Mouse (Mus musculus) hindbrain, embryonic 13.5 days (tissue): Measurements from ENCODE around the gene Padi2. TPM values are rescaled to one million over a fixed set of nuclear protein-coding genes. Genes with fewer than 3 reads are reported as not detected.

Source experiments
- ATAC-seq: fragments of 200-750 bp; cut with Nextera tagmentation; 2 replicates; pipeline ENCODE4 v1.8.0; 2017; ENCODE audit warnings: moderate TSS enrichment; ENCODE audit not compliant: low FRiP score
- H3K27ac ChIP-seq: fragments of 300-500 bp; sonication (generic); 2 replicates; pipeline ENCODE4 v1.5.1; 2015; ENCODE audit warnings: inconsistent platforms, mild to moderate bottlenecking, moderate library complexity
- H3K27me3 ChIP-seq: fragments of 300-500 bp; sonication (generic); 2 replicates; pipeline ENCODE4 v1.6.1; 2015; ENCODE audit warnings: mild to moderate bottlenecking, inconsistent platforms
- H3K36me3 ChIP-seq: fragments of 300-500 bp; sonication (generic); 2 replicates; pipeline ENCODE4 v1.6.1; 2015; ENCODE audit warnings: mild to moderate bottlenecking, inconsistent platforms
- H3K4me1 ChIP-seq: fragments of 300-500 bp; sonication (generic); replicated peaks from 2 replicates; pipeline ENCODE4 v1.6.1; 2015; ENCODE audit warnings: inconsistent platforms
- H3K4me2 ChIP-seq: fragments of 300-500 bp; sonication (generic); 2 replicates; pipeline ENCODE4 v1.6.1; 2015; ENCODE audit warnings: inconsistent platforms, mild to moderate bottlenecking, moderate library complexity
- H3K4me3 ChIP-seq: fragments of 300-500 bp; sonication (generic); 2 replicates; pipeline ENCODE4 v1.5.1; 2015; ENCODE audit warnings: mild to moderate bottlenecking, inconsistent platforms
- H3K9ac ChIP-seq: fragments of 300-500 bp; sonication (generic); 2 replicates; pipeline ENCODE4 v1.6.1; 2015; ENCODE audit warnings: mild to moderate bottlenecking, inconsistent platforms
- H3K9me3 ChIP-seq: fragments of 300-500 bp; sonication (generic); 2 replicates; pipeline ENCODE4 v1.6.1; 2016; ENCODE audit warnings: inconsistent platforms
- WGBS: fragments of 180-500 bp; shearing (Covaris S2); methylation state at CpG from one replicate; pipeline ENCODE4 v1.1.7; 2015; 5-methylcytosine and 5-hydroxymethylcytosine counted together
- polyA plus RNA-seq: library from polyadenylated mRNA; unstranded; fragments of >200 nt; fragmentation: Nextera tagmentation; extraction: Ambion mirVana; gene quantifications from 2 replicates; pipeline ENCODE4 v1.2.1, GENCODE M21; 2015

Padi2 gene
- polyA plus RNA-seq, 1 experiment from 2014 or later: 1.1 TPM

- H3K4me3 ChIP-seq: peak overlapping the region; percentile 97
- ATAC-seq: peak; percentile 47
- peak overlapping the region; percentile 92 for H3K27ac ChIP-seq
- no peaks in the 10 kb centered on the region for H3K9me3 ChIP-seq
- H3K27me3 ChIP-seq: no peaks in the 10 kb centered on the region
- WGBS: 25% methylated on average over 15 of the region's 15 CpGs
- H3K36me3 ChIP-seq: peaks cover 5% of the 10 kb centered on the region
- H3K4me1 ChIP-seq: peaks cover 46% of the 10 kb centered on the region
- H3K4me2 ChIP-seq: peak overlapping the region; percentile 90
- peak overlapping the region; percentile 99 for H3K9ac ChIP-seq
Measured at GRCm38 (mm10) chr4:140986024-140986710, 80.0 kb downstream of the Padi2 start.

- peak; percentile 88 for ATAC-seq
- H3K9ac ChIP-seq: peak within 1 kb of the TSS; percentile 99
- peak within 1 kb of the TSS; percentile 92 for H3K27ac ChIP-seq
- peak within 1 kb of the TSS; percentile 90 for H3K4me2 ChIP-seq
- H3K36me3 ChIP-seq: peaks cover 4% of the 10 kb centered on the region
- H3K9me3 ChIP-seq: no peaks in the 10 kb centered on the region
- no peaks in the 10 kb centered on the region for H3K27me3 ChIP-seq
- peak within 1 kb of the TSS; percentile 97 for H3K4me3 ChIP-seq
- under 1% methylated on average over 58 of the region's 58 CpGs for WGBS
- H3K4me1 ChIP-seq: peaks cover 52% of the 10 kb centered on the region
Measured at GRCm38 (mm10) chr4:140986711-140987395, 80.7 kb downstream of the Padi2 start, which contains the start of gene Atp13a2. Atp13a2 (plus strand) TSS chr4:140986873.

DNA sequence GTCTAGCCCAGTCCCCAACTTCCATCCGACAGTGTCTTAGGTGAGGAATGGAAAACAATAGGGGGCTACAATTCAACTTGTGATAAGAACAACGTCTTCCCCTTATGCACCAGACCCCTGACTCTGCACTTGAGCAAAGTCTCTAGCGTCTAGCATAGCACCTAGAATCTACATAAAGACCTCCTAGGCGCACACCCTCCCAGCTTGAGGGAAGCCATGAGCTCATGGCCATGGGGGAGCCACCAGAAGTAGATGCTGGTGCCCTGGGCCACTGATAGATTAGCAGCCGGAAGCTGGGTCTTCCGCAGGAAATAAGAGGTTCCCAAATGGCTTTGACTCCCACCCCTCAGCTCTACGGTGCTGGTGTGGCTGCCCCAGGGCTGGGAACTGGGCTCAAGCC lies 81.3 kb downstream of the Padi2 start:
- H3K4me3 ChIP-seq: peak overlapping the region; percentile 97
- ATAC-seq: no peak
- peaks cover 53% of the 10 kb centered on the region for H3K4me1 ChIP-seq
- H3K27ac ChIP-seq: peak overlapping the region; percentile 92; the same call in 1 of the 2 replicates
- H3K9ac ChIP-seq: peak overlapping the region; percentile 99
- H3K9me3 ChIP-seq: no peaks in the 10 kb centered on the region
- WGBS: 33% methylated on average over 7 of the region's 7 CpGs
- H3K27me3 ChIP-seq: no peaks in the 10 kb centered on the region
- peak overlapping the region; percentile 90 for H3K4me2 ChIP-seq
- H3K36me3 ChIP-seq: peaks cover 10% of the 10 kb centered on the region

DNA sequence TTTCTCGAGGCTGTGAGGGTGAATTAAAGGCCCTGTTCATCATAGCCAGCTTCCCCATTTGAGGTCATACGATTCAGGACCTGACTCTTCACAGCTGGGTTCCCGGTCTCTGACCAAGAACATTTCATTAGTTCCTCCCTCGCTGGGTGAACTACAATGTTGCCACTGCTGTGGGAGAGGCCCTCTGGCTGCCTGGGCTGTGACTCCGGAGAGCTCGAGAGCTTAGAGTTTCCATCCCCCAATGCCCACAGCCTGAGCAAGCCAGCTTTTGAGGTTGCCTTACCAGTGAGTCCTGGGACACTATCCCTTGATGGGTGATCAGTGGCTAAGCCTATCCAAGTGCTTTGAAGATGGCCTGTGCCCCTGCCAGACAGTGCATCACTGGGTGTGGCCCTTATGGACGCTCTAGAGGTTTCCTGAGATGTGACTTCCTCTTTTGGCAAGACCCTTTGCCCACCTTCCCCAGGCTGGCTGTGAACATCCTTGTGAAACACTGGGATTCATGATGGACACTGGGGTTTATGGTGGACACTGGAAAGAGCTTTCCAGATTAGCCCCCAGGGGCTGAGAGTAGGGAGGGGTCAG lies 82.7 kb downstream of the Padi2 start:
- peak overlapping the region; percentile 20; the same call in 1 of the 2 replicates for H3K27ac ChIP-seq
- peaks cover 23% of the 10 kb centered on the region for H3K36me3 ChIP-seq
- 56% methylated on average over 7 of the region's 7 CpGs for WGBS
- H3K9ac ChIP-seq: peak overlapping the region; percentile 99
- peak overlapping the region; percentile 90 for H3K4me2 ChIP-seq
- H3K4me3 ChIP-seq: peak overlapping the region; percentile 97
- H3K27me3 ChIP-seq: no peaks in the 10 kb centered on the region
- no peaks in the 10 kb centered on the region for H3K9me3 ChIP-seq
- no peak for ATAC-seq
- peaks cover 46% of the 10 kb centered on the region for H3K4me1 ChIP-seq

GRCm38 (mm10) chr4:140989447-140989846 lies 83.3 kb downstream of the Padi2 start:
- Histone ChIP-seq H3K36me3 (peaks cover 29% of the 10 kb centered on the region), H3K9ac (peak overlapping the region; percentile 99; the same call in 1 of the 2 replicates), H3K27ac (no peak overlapping the region), H3K27me3 (no peaks in the 10 kb centered on the region), H3K4me3 (no peak overlapping the region), H3K9me3 (no peaks in the 10 kb centered on the region), H3K4me1 (peaks cover 46% of the 10 kb centered on the region), H3K4me2 (peak overlapping the region; percentile 90)
- 90% methylated on average over 14 of the region's 14 CpGs for WGBS
- no peak for ATAC-seq

GRCm38 (mm10) chr4:140992215-140992614 lies 86.1 kb downstream of the Padi2 start:
- 84% methylated on average over 20 of the region's 20 CpGs for WGBS
- ATAC-seq: no peak

DNA sequence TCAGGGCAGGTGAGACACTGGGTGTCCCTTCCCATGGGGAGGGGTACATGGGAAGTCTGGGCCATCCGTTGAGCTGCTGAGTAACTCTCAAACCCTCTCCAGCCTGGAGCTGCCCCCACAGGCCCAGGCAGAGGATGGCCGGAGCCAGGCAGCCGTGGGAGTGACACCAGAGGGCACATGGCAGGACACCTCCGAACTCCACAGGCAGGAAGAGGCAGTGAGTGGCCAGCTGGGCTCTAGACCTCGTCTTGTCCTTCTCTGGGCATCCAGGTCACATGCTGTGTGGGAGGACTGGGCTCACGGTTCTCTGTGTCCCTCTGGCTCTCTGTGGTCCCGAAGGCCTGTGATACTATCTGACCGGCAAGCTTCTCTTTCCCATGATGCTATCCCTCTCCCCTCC lies 87.7 kb downstream of the Padi2 start:
- H3K36me3 ChIP-seq: peaks cover 72% of the 10 kb centered on the region
- peaks cover 27% of the 10 kb centered on the region for H3K4me1 ChIP-seq
- no peak overlapping the region for H3K27ac ChIP-seq
- H3K4me3 ChIP-seq: no peak overlapping the region
- no peak overlapping the region for H3K9ac ChIP-seq
- ATAC-seq: no peak
- H3K9me3 ChIP-seq: no peaks in the 10 kb centered on the region
- 86% methylated on average over 8 of the region's 8 CpGs for WGBS
- no peak overlapping the region for H3K4me2 ChIP-seq
- no peaks in the 10 kb centered on the region for H3K27me3 ChIP-seq

More at GRCm38 (mm10) chr4:140992215-140992614, 86.1 kb downstream of the Padi2 start:
- H3K27ac ChIP-seq: no peak overlapping the region
- no peak overlapping the region for H3K9ac ChIP-seq
- no peaks in the 10 kb centered on the region for H3K27me3 ChIP-seq
- peaks cover 43% of the 10 kb centered on the region for H3K4me1 ChIP-seq
- H3K4me3 ChIP-seq: no peak overlapping the region
- H3K4me2 ChIP-seq: no peak overlapping the region
- H3K9me3 ChIP-seq: no peaks in the 10 kb centered on the region
- H3K36me3 ChIP-seq: peaks cover 57% of the 10 kb centered on the region

DNA sequence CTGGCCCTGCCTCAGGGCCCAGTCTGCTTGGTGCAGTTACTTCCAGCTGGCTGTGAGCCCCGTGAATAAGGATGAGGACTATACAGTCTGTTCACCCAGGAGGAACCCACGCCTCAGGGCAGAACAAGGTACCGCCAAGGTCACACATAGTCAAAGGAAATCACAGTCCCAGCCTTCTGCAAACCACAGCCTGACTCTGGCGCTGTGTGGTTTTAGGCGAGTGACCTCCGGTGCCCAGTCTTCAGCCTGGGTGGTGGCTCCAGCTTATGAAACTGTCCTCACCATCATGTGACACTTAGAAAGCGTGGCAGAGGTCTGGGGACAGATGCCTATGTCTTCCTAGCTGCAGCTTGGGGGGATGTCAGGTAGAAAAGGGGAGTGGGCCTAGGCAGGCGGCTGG lies 89.7 kb downstream of the Padi2 start:
- peaks cover 88% of the 10 kb centered on the region for H3K36me3 ChIP-seq
- no peak for ATAC-seq
- H3K4me1 ChIP-seq: peaks cover 8% of the 10 kb centered on the region; the same call in 1 of the 2 replicates
- no peak overlapping the region for H3K27ac ChIP-seq
- H3K4me3 ChIP-seq: no peak overlapping the region
- H3K9ac ChIP-seq: no peak overlapping the region
- 97% methylated on average over 8 of the region's 8 CpGs for WGBS
- H3K9me3 ChIP-seq: no peaks in the 10 kb centered on the region
- no peak overlapping the region for H3K4me2 ChIP-seq
- no peaks in the 10 kb centered on the region for H3K27me3 ChIP-seq

GRCm38 (mm10) chr4:140996812-140997211 lies 90.7 kb downstream of the Padi2 start:
- no peak for ATAC-seq
- Histone ChIP-seq H3K27ac (no peak overlapping the region), H3K9me3 (no peaks in the 10 kb centered on the region), H3K4me1 (peaks cover 1% of the 10 kb centered on the region; the same call in 1 of the 2 replicates), H3K9ac (no peak overlapping the region), H3K4me3 (no peak overlapping the region), H3K36me3 (peaks cover 98% of the 10 kb centered on the region), H3K4me2 (no peak overlapping the region), H3K27me3 (no peaks in the 10 kb centered on the region)
- 95% methylated on average over 9 of the region's 9 CpGs for WGBS

Other genes starting within 250 kb of the Padi2 start
- 23.2 and 23.8 TPM in 2 replicates for gene Arhgef10l, start 240.3 kb upstream of the Padi2 start, polyA plus RNA-seq
- gene Rcc2, start 205.8 kb upstream of the Padi2 start, polyA plus RNA-seq: 13.8 and 15.7 TPM in 2 replicates
- not detected in 2 replicates for gene Padi6, start 163.7 kb upstream of the Padi2 start, polyA plus RNA-seq
- 0.09 and 0.13 TPM in 2 replicates for gene Padi4, start 132.1 kb upstream of the Padi2 start, polyA plus RNA-seq
- gene Padi3, start 95.7 kb upstream of the Padi2 start, polyA plus RNA-seq: not detected in 2 replicates
- not detected in 2 replicates for gene Padi1, start 60.6 kb upstream of the Padi2 start, polyA plus RNA-seq
- 442 and 459 TPM in 2 replicates for gene Sdhb, start 54.9 kb downstream of the Padi2 start, polyA plus RNA-seq
- 140 TPM in 2 replicates for gene Atp13a2, start 80.5 kb downstream of the Padi2 start, polyA plus RNA-seq
- 198 and 227 TPM in 2 replicates for gene Mfap2, start 104.1 kb downstream of the Padi2 start, polyA plus RNA-seq
- 6.0 and 6.2 TPM in 2 replicates for gene Crocc, start 154.2 kb downstream of the Padi2 start, polyA plus RNA-seq
- 52.6 and 57.3 TPM in 2 replicates for gene Necap2, start 172.0 kb downstream of the Padi2 start, polyA plus RNA-seq
- gene Spata21, start 182.0 kb downstream of the Padi2 start, polyA plus RNA-seq: 0.17 and 0.40 TPM in 2 replicates
- gene Szrd1, start 233.4 kb downstream of the Padi2 start, polyA plus RNA-seq: 28.9 and 29.3 TPM in 2 replicates
- gene Fbxo42, start 241.6 kb downstream of the Padi2 start, polyA plus RNA-seq: 21.9 and 22.3 TPM in 2 replicates